Mouse (Mus musculus) heart, adult 2 months (tissue): ENCODE results near the gene Tuba1c.

Source experiments
- CTCF ChIP-seq: fragments of 200-600 bp; IDR thresholded peaks from 2 replicates; pipeline ENCODE4 v1.8.1; 2022; ENCODE audit warnings: antibody characterized with exemption, mild to moderate bottlenecking, moderate library complexity
- POLR2A ChIP-seq: fragments of 200-500 bp; IDR thresholded peaks from 2 replicates; pipeline ENCODE4 v1.6.1; 2011; ENCODE audit warnings: mild to moderate bottlenecking, low read depth, low read length, control low read depth; ENCODE audit not compliant: insufficient read depth

DNA sequence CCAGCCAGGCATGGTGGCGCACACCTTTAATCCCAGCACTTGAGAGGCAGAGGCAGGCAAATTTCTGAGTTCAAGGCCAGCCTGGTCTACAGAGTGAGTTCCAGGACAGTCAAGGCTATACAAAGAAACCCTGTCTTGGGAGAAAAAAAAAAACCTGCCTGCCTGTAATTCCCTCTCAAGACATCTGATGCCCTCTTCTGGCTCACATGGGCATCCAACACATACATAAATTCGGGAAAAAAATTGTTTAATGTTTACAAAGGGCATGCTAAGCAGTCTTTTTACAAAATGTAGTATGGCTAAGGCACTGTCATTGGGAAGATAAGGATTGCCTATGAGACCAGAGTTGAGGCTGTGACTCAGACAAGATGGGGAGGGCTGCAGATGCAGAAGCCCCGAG lies 50.1 kb downstream of the Tuba1c start:
- no peak for TF ChIP-seq CTCF
- TF ChIP-seq POLR2A: no peak
